Mouse (Mus musculus) macrophage (primary cell): Measurements from ENCODE around the gene Dnah5. TPM values are rescaled to one million over a fixed set of nuclear protein-coding genes. Genes with fewer than 3 reads are reported as not detected.

Source experiments
- H3K27ac ChIP-seq: fragments of 350-480 bp; formaldehyde crosslinking; 2 replicates; pipeline ENCODE4 v1.9.0; 2021
- H3K36me3 ChIP-seq: fragments of 350-480 bp; formaldehyde crosslinking; 2 replicates; pipeline ENCODE4 v1.9.0; 2021; ENCODE audit errors: inconsistent target
- H3K4me3 ChIP-seq: fragments of 350-480 bp; formaldehyde crosslinking; 2 replicates; pipeline ENCODE4 v1.9.0; 2021; ENCODE audit errors: inconsistent target
- H3K79me2 ChIP-seq: fragments of 350-480 bp; formaldehyde crosslinking; 2 replicates; pipeline ENCODE4 v1.9.0; 2021; ENCODE audit errors: inconsistent target
- WGBS: methylation state at CpG from one replicate; pipeline ENCODE4 v1.1.7; 2026; ENCODE audit warnings: inconsistent platforms; ENCODE audit not compliant: missing documents; 5-methylcytosine and 5-hydroxymethylcytosine counted together
- polyA plus RNA-seq: library from polyadenylated mRNA; stranded (reverse); fragments of 250-400 nt; gene quantifications from 3 replicates; pipeline ENCODE4 v1.2.4, GENCODE M21; 2018; ENCODE audit warnings: inconsistent platforms

The Dnah5 gene
- polyA plus RNA-seq, 1 experiment from 2014 or later = not detected

DNA sequence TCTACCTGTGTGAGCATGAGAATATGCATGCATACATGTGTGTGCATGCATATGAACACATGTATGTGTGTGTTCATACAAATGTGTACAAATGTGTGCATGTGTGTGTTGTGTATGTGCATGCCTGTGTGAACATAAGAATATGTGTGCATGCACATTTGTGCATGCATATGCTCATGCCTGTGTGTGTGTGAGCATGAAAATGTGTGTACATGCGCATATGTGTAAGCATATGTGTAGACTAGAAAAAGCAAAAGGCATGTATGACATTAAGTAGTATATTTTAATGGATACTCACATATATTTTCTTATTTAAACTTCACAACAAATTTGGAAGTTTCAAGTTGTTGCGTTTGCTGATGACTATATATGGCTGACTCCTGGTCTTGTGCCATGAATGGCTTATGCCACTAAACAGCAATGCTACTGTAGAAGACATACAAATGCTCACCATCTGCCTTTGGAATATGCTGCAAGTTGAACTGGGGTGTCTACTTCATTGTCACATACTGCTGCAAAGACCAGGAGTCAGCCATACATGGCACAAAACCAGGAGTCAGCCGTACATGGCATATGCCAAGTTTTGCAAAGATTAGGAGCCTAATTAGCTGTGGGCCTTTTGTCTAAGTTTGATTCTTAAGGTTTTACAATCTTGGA lies 263.2 kb downstream of the Dnah5 start:
- no peak overlapping the region for H3K27ac ChIP-seq
- H3K79me2 ChIP-seq = no peaks in the 10 kb centered on the region
- no peak overlapping the region for H3K4me3 ChIP-seq
- 94% methylated on average over 3 of the region's 3 CpGs for WGBS
- no peaks in the 10 kb centered on the region for H3K36me3 ChIP-seq

DNA sequence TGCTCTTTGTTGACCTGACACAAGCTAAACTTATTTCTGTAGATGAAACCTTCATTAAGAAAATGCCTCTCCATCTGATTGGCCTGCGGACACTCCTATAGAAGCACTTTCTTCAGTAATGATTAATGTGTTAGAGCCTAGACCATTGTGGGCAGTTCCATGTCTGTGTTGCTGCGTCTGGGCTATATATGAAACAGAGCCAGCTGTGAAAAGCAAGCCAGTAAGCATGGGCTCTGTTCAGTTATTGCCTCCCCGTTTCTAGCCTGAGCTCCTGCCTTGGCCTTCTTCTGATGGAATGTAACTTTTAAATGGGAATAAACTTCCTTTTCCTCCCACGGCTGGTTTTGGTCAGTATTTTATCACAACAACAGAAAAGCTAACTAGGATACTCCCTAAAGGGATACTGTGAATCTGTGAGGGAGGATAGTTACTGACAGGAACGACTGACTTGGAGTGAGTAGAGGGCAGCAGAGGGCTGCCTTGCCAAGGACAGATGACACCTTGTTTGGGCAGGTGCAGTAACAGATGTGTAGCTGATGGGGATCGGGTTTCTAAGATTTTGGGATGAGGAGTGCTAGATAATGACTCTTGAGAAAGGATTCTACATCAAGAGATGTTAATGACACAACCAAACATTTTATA lies 270.3 kb downstream of the Dnah5 start:
- H3K4me3 ChIP-seq = no peak overlapping the region
- no peak overlapping the region for H3K27ac ChIP-seq
- H3K36me3 ChIP-seq = no peaks in the 10 kb centered on the region
- H3K79me2 ChIP-seq = no peaks in the 10 kb centered on the region
- 71% methylated on average over 6 of the region's 6 CpGs for WGBS

DNA sequence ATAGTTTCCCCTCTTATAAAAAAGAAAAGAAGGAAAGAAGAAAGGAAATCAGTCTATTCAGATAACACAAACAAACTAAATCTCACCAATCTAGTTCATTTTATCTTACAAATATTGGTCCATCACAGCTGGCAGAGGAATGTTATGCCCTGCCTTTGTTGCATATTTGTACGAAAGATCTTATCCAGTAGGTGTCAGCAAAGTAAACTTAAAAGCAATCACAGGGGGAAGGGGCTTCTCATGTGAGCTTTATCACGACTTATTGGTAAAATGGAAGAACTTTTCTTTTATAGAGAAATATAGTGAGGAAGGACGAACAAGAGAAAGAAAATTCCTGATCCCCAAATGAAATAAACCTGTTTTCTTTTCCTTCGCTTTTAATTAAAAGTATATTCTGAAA lies 299.3 kb downstream of the Dnah5 start:
- Histone ChIP-seq H3K27ac (no peak overlapping the region), H3K79me2 (no peaks in the 10 kb centered on the region), H3K4me3 (no peak overlapping the region), H3K36me3 (no peaks in the 10 kb centered on the region)
- WGBS = 60% methylated on average over 3 of the region's 4 CpGs

DNA sequence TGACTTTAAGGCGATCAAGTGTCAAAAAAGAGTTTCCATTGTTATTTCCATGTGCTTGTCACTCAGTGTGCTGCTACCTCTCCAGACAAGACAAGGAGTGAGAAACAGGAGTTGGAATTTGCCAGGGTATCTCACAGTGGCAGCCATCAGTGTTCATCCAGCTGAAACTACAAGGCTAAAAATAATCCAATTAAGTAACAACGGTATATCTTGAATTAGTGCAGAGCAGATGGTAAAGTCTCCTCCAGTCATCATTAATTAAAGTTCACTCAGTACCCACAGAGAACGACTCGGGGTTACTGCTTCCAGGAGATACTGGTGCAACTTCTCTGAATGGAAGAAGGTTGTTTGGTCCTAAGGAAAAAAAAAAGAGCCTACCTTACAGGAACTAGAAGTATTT lies 311.6 kb downstream of the Dnah5 start:
- no peak overlapping the region for H3K4me3 ChIP-seq
- whole genome bisulfite sequencing = 70% methylated on average over 4 of the region's 4 CpGs
- H3K36me3 ChIP-seq = no peaks in the 10 kb centered on the region
- H3K79me2 ChIP-seq = no peaks in the 10 kb centered on the region
- H3K27ac ChIP-seq = no peak overlapping the region

Other genes starting within 250 kb of the Dnah5 start
- 32.7 to 38.3 TPM (median 37.4 TPM) in 3 replicates for gene Trio, start 177.9 kb upstream of the Dnah5 start, polyA plus RNA-seq